ENCODE assay signal across 8 mouse cellular contexts in genomic region chr9:122018782-122019395, GRCm38 (mm10). TPM values are rescaled to one million over a fixed set of nuclear protein-coding genes. Genes with fewer than 3 reads are reported as not detected.
DNase-seq lines count a peak whose midpoint lies in the region; ATAC-seq and TF ChIP-seq lines count a peak whose summit lies in the region.

No protein-coding gene starts in this region.

- 33% methylated on average over 8 of the region's 8 CpGs for whole genome bisulfite sequencing in thymus, adult 2 months
- 10% methylated on average over 8 of the region's 8 CpGs for WGBS in hindbrain, embryonic 16.5 days
- 18% methylated on average over 8 of the region's 8 CpGs for WGBS in limb, embryonic 13.5 days
- WGBS in neural tube, embryonic 12.5 days = 24% methylated on average over 8 of the region's 8 CpGs

- H3K9ac ChIP-seq in hindbrain, embryonic 16.5 days (ENCODE audit: low read depth, low read length) = no peak overlapping the region
- no peak overlapping the region for H3K9ac ChIP-seq in limb, embryonic 13.5 days
- no peak overlapping the region for H3K9ac ChIP-seq in neural tube, embryonic 12.5 days

- no peaks in the 10 kb centered on the region for H3K4me1 ChIP-seq in thymus, adult 2 months (replicated peaks; ENCODE audit: control insufficient read depth, insufficient read depth, low read length)
- peaks cover 6% of the 10 kb centered on the region for H3K4me1 ChIP-seq in hindbrain, embryonic 16.5 days (ENCODE audit: control insufficient read depth, insufficient read depth, low read depth, low read length)
- peaks cover 6% of the 10 kb centered on the region for H3K4me1 ChIP-seq in limb, embryonic 13.5 days
- H3K4me1 ChIP-seq in neural tube, embryonic 12.5 days = peaks cover 4% of the 10 kb centered on the region

- no peak for TF ChIP-seq POLR2A in thymus, adult 2 months (IDR thresholded peaks at IDR 0.05; ENCODE audit: control insufficient read depth, extremely low read depth, insufficient read depth, low read length, poor library complexity)

- no peaks in the 10 kb centered on the region for H3K27me3 ChIP-seq in thymus, adult 2 months (ENCODE audit: control insufficient read depth, insufficient read depth, low read length)
- no peaks in the 10 kb centered on the region for H3K27me3 ChIP-seq in hindbrain, embryonic 16.5 days (replicated peaks; ENCODE audit: control insufficient read depth, insufficient read depth, low read length)
- no peaks in the 10 kb centered on the region for H3K27me3 ChIP-seq in limb, embryonic 13.5 days
- no peaks in the 10 kb centered on the region for H3K27me3 ChIP-seq in neural tube, embryonic 12.5 days (replicated peaks)

- no peak for TF ChIP-seq CTCF in thymus, adult 2 months (IDR thresholded peaks at IDR 0.05; ENCODE audit: borderline replicate concordance, control insufficient read depth, extremely low read depth, insufficient read depth, low read length, poor library complexity)

- peak overlapping the region; percentile 34 for H3K4me2 ChIP-seq in hindbrain, embryonic 16.5 days (ENCODE audit: low read length)
- H3K4me2 ChIP-seq in limb, embryonic 13.5 days (replicated peaks) = peak overlapping the region; percentile 34
- H3K4me2 ChIP-seq in neural tube, embryonic 12.5 days (replicated peaks) = peak overlapping the region; percentile 9; the same call in 1 of the 2 replicates

- H3K36me3 ChIP-seq in thymus, adult 2 months (ENCODE audit: control insufficient read depth, insufficient read depth, low read length) = no peaks in the 10 kb centered on the region
- no peaks in the 10 kb centered on the region for H3K36me3 ChIP-seq in hindbrain, embryonic 16.5 days (ENCODE audit: control insufficient read depth, insufficient read depth, low read length)
- H3K36me3 ChIP-seq in limb, embryonic 13.5 days = no peaks in the 10 kb centered on the region
- no peaks in the 10 kb centered on the region for H3K36me3 ChIP-seq in neural tube, embryonic 12.5 days

- ATAC-seq in hindbrain, embryonic 16.5 days = peak; percentile 84
- peak; percentile 72 for ATAC-seq in limb, embryonic 13.5 days (ENCODE audit: low FRiP score, low read depth)
- ATAC-seq in neural tube, embryonic 12.5 days (ENCODE audit: low FRiP score, low read depth) = peak; percentile 61
- ATAC-seq in erythroblast, adult 5-6 weeks (replicated peaks; ENCODE audit: low FRiP score, poor library complexity, severe bottlenecking) = no peak

- no peak overlapping the region for H3K27ac ChIP-seq in thymus, adult 2 months (ENCODE audit: control insufficient read depth, insufficient read depth, low read length)
- H3K27ac ChIP-seq in hindbrain, embryonic 16.5 days (ENCODE audit: low read depth, low read length) = 0 out of 2 replicates have a peak overlapping the region, but pooled peaks have one; percentile 20
- no peak overlapping the region for H3K27ac ChIP-seq in limb, embryonic 13.5 days
- H3K27ac ChIP-seq in neural tube, embryonic 12.5 days = no peak overlapping the region

- DNase-seq in thymus, adult 2 months = peak; percentile 35
- DNase-seq in thymus, adult 18-20 months = no peak
- DNase-seq in cerebellum, postnatal 10 days = peak; percentile 86 to 90
- peak; percentile 76 for DNase-seq in gastrocnemius, adult 18-20 months (ENCODE audit: low spot score)

- no peaks in the 10 kb centered on the region for H3K9me3 ChIP-seq in hindbrain, embryonic 16.5 days (ENCODE audit: control insufficient read depth, low read length)
- no peaks in the 10 kb centered on the region for H3K9me3 ChIP-seq in limb, embryonic 13.5 days
- H3K9me3 ChIP-seq in neural tube, embryonic 12.5 days = no peaks in the 10 kb centered on the region

- H3K4me3 ChIP-seq in thymus, adult 2 months (ENCODE audit: control insufficient read depth, insufficient read depth, low read length) = no peak overlapping the region
- no peak overlapping the region for H3K4me3 ChIP-seq in hindbrain, embryonic 16.5 days (ENCODE audit: low read length)
- no peak overlapping the region for H3K4me3 ChIP-seq in limb, embryonic 13.5 days
- no peak overlapping the region for H3K4me3 ChIP-seq in neural tube, embryonic 12.5 days

RNA-seq across cellular contexts. Expression of gene Pomgnt2, which starts 22.0 kb away (rescaled TPM):
- polyA plus RNA-seq in thymus, adult 2 months (2012; rRNA removed) = 15.2 and 19.3 TPM in 2 replicates
- 10 to 100 TPM; 15.9 to 16.6 TPM for total RNA-seq in gastrocnemius, adult 18-20 months (2021)
- 41.7 and 43.5 TPM in 2 replicates for polyA plus RNA-seq in hindbrain, embryonic 16.5 days (2015; fragmentation: Nextera tagmentation; extraction: Ambion mirVana)
- polyA plus RNA-seq in limb, embryonic 13.5 days (2015; fragmentation: Nextera tagmentation; extraction: Ambion mirVana) = 15.2 and 16.0 TPM in 2 replicates
- polyA plus RNA-seq in neural tube, embryonic 12.5 days (2016; fragmentation: Nextera tagmentation; extraction: Ambion mirVana) = 16.2 and 17.0 TPM in 2 replicates
- total RNA-seq in erythroblast, adult 5-6 weeks (2015; ENCODE audit: low replicate concordance) = not detected in 2 replicates
- total RNA-seq in erythroblast, adult 5-6 weeks (2017; ENCODE audit: low replicate concordance) = 2.0 TPM in 1 of 2 replicates, not detected in the other

Comparison
In these comparisons a context has a peak if more than half of its experiments do, and no peak if none do; other contexts are left out.
1. DNase-seq: peak in thymus, adult 2 months (single experiment), cerebellum, postnatal 10 days (2 of 2) and gastrocnemius, adult 18-20 months (single experiment); none in thymus, adult 18-20 months (0 of 2).
2. Peak in every context shown above with its lines, with median percentiles within 50 percentile points of each other: H3K4me2 ChIP-seq.